Mouse (Mus musculus): ENCODE results near the gene Gabrb3. TPM values are rescaled to one million over a fixed set of nuclear protein-coding genes. Genes with fewer than 3 reads are reported as not detected.

Gene Gabrb3
- polyA plus RNA-seq, 1 experiment from 2014 or later, result 36.7 TPM

- 77% methylated on average over 3 of the region's 3 CpGs for WGBS
- no peak overlapping the region for H3K4me3 ChIP-seq
- no peaks in the 10 kb centered on the region for H3K4me1 ChIP-seq (replicated peaks)
- ATAC-seq (ENCODE audit: low read depth), result no peak
- H3K27ac ChIP-seq (replicated peaks), result no peak overlapping the region
- H3K27me3 ChIP-seq, result no peaks in the 10 kb centered on the region
- no peaks in the 10 kb centered on the region for H3K36me3 ChIP-seq
- H3K9me3 ChIP-seq, result no peaks in the 10 kb centered on the region
- H3K9ac ChIP-seq, result no peak overlapping the region
- no peak overlapping the region for H3K4me2 ChIP-seq
These were observed 141.4 kb downstream of the Gabrb3 start for GRCm38 (mm10) chr7:57560732-57561436.

GRCm38 (mm10) chr7:57564403-57564802 lies 144.9 kb downstream of the Gabrb3 start:
- H3K36me3 ChIP-seq, result no peaks in the 10 kb centered on the region
- no peaks in the 10 kb centered on the region for H3K9me3 ChIP-seq
- H3K27ac ChIP-seq (replicated peaks), result no peak overlapping the region
- no peak overlapping the region for H3K4me3 ChIP-seq
- H3K27me3 ChIP-seq, result no peaks in the 10 kb centered on the region
- H3K4me2 ChIP-seq, result no peak overlapping the region
- no peak for ATAC-seq (ENCODE audit: low read depth)
- WGBS, result 94% methylated on average over 12 of the region's 12 CpGs
- no peaks in the 10 kb centered on the region for H3K4me1 ChIP-seq (replicated peaks)
- H3K9ac ChIP-seq, result no peak overlapping the region

- Histone ChIP-seq H3K4me1 (replicated peaks) (peaks cover 25% of the 10 kb centered on the region), H3K4me3 (peak overlapping the region; percentile 69), H3K9ac (peak overlapping the region; percentile 88), H3K27me3 (peaks cover 13% of the 10 kb centered on the region; the same call in 1 of the 2 replicates), H3K4me2 (peak overlapping the region; percentile 89), H3K9me3 (no peaks in the 10 kb centered on the region), H3K27ac (replicated peaks) (peak overlapping the region; percentile 93), H3K36me3 (no peaks in the 10 kb centered on the region)
- under 1% methylated on average over 70 of the region's 74 CpGs for WGBS
- peak; percentile 94 for ATAC-seq (ENCODE audit: low read depth)
These were observed 171.2 kb downstream of the Gabrb3 start for GRCm38 (mm10) chr7:57590451-57591248.

GRCm38 (mm10) chr7:57591249-57591577 lies 171.7 kb downstream of the Gabrb3 start:
- Histone ChIP-seq H3K4me1 (replicated peaks) (peaks cover 25% of the 10 kb centered on the region), H3K27ac (replicated peaks) (peak overlapping the region; percentile 93), H3K9me3 (no peaks in the 10 kb centered on the region), H3K4me2 (peak overlapping the region; percentile 89), H3K27me3 (peaks cover 13% of the 10 kb centered on the region; the same call in 1 of the 2 replicates), H3K9ac (peak overlapping the region; percentile 88), H3K4me3 (peak overlapping the region; percentile 69), H3K36me3 (no peaks in the 10 kb centered on the region)
- peak; percentile 74 for ATAC-seq (ENCODE audit: low read depth)
- WGBS, result 1% methylated on average over 31 of the region's 34 CpGs

GRCm38 (mm10) chr7:57591578-57592431 lies 172.3 kb downstream of the Gabrb3 start:
- peak; percentile 34 for ATAC-seq (ENCODE audit: low read depth)
- H3K4me3 ChIP-seq, result peak overlapping the region; percentile 69
- WGBS, result under 1% methylated on average over 50 of the region's 56 CpGs
- peaks cover 13% of the 10 kb centered on the region; the same call in 1 of the 2 replicates for H3K27me3 ChIP-seq
- H3K27ac ChIP-seq (replicated peaks), result peak overlapping the region; percentile 93
- no peaks in the 10 kb centered on the region for H3K36me3 ChIP-seq
- peak overlapping the region; percentile 88 for H3K9ac ChIP-seq
- H3K4me1 ChIP-seq (replicated peaks), result peaks cover 26% of the 10 kb centered on the region
- no peaks in the 10 kb centered on the region for H3K9me3 ChIP-seq
- H3K4me2 ChIP-seq, result peak overlapping the region; percentile 89

- Histone ChIP-seq H3K9me3 (no peaks in the 10 kb centered on the region), H3K27ac (replicated peaks) (no peak overlapping the region), H3K4me1 (replicated peaks) (peaks cover 21% of the 10 kb centered on the region), H3K36me3 (no peaks in the 10 kb centered on the region), H3K4me2 (no peak overlapping the region), H3K27me3 (no peaks in the 10 kb centered on the region), H3K4me3 (no peak overlapping the region), H3K9ac (no peak overlapping the region)
- no peak for ATAC-seq (ENCODE audit: low read depth)
- 61% methylated on average over 5 of the region's 5 CpGs for WGBS
These were observed 177.8 kb downstream of the Gabrb3 start for GRCm38 (mm10) chr7:57597341-57597740.

- Histone ChIP-seq H3K27ac (replicated peaks) (no peak overlapping the region), H3K9ac (no peak overlapping the region), H3K4me2 (no peak overlapping the region), H3K4me1 (replicated peaks) (no peaks in the 10 kb centered on the region), H3K4me3 (no peak overlapping the region), H3K9me3 (no peaks in the 10 kb centered on the region), H3K36me3 (no peaks in the 10 kb centered on the region; the same call in 1 of the 2 replicates), H3K27me3 (no peaks in the 10 kb centered on the region)
- 41% methylated on average over 3 of the region's 3 CpGs for WGBS
- ATAC-seq (ENCODE audit: low read depth), result no peak
These were observed 199.2 kb downstream of the Gabrb3 start for GRCm38 (mm10) chr7:57618697-57619096.

GRCm38 (mm10) chr7:57620036-57620435 lies 200.5 kb downstream of the Gabrb3 start:
- Histone ChIP-seq H3K4me2 (no peak overlapping the region), H3K4me3 (no peak overlapping the region), H3K27me3 (no peaks in the 10 kb centered on the region), H3K9me3 (no peaks in the 10 kb centered on the region), H3K36me3 (no peaks in the 10 kb centered on the region; the same call in 1 of the 2 replicates), H3K27ac (replicated peaks) (no peak overlapping the region), H3K9ac (no peak overlapping the region), H3K4me1 (replicated peaks) (no peaks in the 10 kb centered on the region)
- ATAC-seq (ENCODE audit: low read depth), result no peak
- WGBS, result 92% methylated on average over 2 of the region's 2 CpGs

GRCm38 (mm10) chr7:57623718-57624117 lies 204.2 kb downstream of the Gabrb3 start:
- no peaks in the 10 kb centered on the region for H3K27me3 ChIP-seq
- WGBS, result 78% methylated on average over 4 of the region's 4 CpGs
- no peak overlapping the region for H3K9ac ChIP-seq
- H3K4me2 ChIP-seq, result no peak overlapping the region
- H3K4me1 ChIP-seq (replicated peaks), result no peaks in the 10 kb centered on the region
- H3K36me3 ChIP-seq, result no peaks in the 10 kb centered on the region
- no peak overlapping the region for H3K27ac ChIP-seq (replicated peaks)
- no peak overlapping the region for H3K4me3 ChIP-seq
- no peak for ATAC-seq (ENCODE audit: low read depth)
- no peaks in the 10 kb centered on the region for H3K9me3 ChIP-seq

- H3K4me1 ChIP-seq (replicated peaks), result no peaks in the 10 kb centered on the region; the same call in 1 of the 2 replicates
- H3K9ac ChIP-seq, result no peak overlapping the region
- no peak overlapping the region for H3K4me2 ChIP-seq
- no peak overlapping the region for H3K27ac ChIP-seq (replicated peaks)
- no peak overlapping the region for H3K4me3 ChIP-seq
- 71% methylated on average over 4 of the region's 4 CpGs for WGBS
- H3K27me3 ChIP-seq, result no peaks in the 10 kb centered on the region
- no peaks in the 10 kb centered on the region for H3K9me3 ChIP-seq
- no peak for ATAC-seq (ENCODE audit: low read depth)
- H3K36me3 ChIP-seq, result no peaks in the 10 kb centered on the region
These were observed 215.5 kb downstream of the Gabrb3 start for GRCm38 (mm10) chr7:57635026-57635425.

GRCm38 (mm10) chr7:57635687-57636086 lies 216.2 kb downstream of the Gabrb3 start:
- no peaks in the 10 kb centered on the region; the same call in 1 of the 2 replicates for H3K4me1 ChIP-seq (replicated peaks)
- no peaks in the 10 kb centered on the region for H3K36me3 ChIP-seq
- no peak overlapping the region for H3K4me3 ChIP-seq
- H3K27ac ChIP-seq (replicated peaks), result no peak overlapping the region
- 61% methylated on average over 4 of the region's 4 CpGs for WGBS
- H3K27me3 ChIP-seq, result no peaks in the 10 kb centered on the region
- no peak overlapping the region for H3K9ac ChIP-seq
- no peak for ATAC-seq (ENCODE audit: low read depth)
- no peaks in the 10 kb centered on the region for H3K9me3 ChIP-seq
- H3K4me2 ChIP-seq, result no peak overlapping the region

- 48% methylated on average over 1 of the region's 1 CpGs for WGBS
- no peak for ATAC-seq (ENCODE audit: low read depth)
These were observed 221.3 kb downstream of the Gabrb3 start for GRCm38 (mm10) chr7:57640796-57641195.

More at GRCm38 (mm10) chr7:57640796-57641195, 221.3 kb downstream of the Gabrb3 start:
- H3K27me3 ChIP-seq, result no peaks in the 10 kb centered on the region
- no peaks in the 10 kb centered on the region for H3K9me3 ChIP-seq
- H3K4me2 ChIP-seq, result no peak overlapping the region
- H3K27ac ChIP-seq (replicated peaks), result no peak overlapping the region
- H3K9ac ChIP-seq, result no peak overlapping the region
- H3K4me3 ChIP-seq, result no peak overlapping the region
- no peaks in the 10 kb centered on the region for H3K36me3 ChIP-seq
- H3K4me1 ChIP-seq (replicated peaks), result no peaks in the 10 kb centered on the region
